Mouse (Mus musculus): Measurements from ENCODE around the gene Olfr418.
"Not testable (repeated sequence)": the region's sequence is repeated elsewhere in the genome, so short reads cannot be mapped to it uniquely, and the experiment has no call there.

Olfr418 gene

GRCm38 (mm10) chr1:173265701-173266100 is at the start of gene Olfr418:
TSS of gene Olfr418 (plus strand) at chr1:173266001.
- DNase-seq (ENCODE audit: low read depth): no peak

GRCm38 (mm10) chr1:173216481-173216880 is 49.3 kb upstream of the Olfr418 start:
- no peak for DNase-seq (ENCODE audit: low read depth)

GRCm38 (mm10) chr1:173227081-173227480 is 38.7 kb upstream of the Olfr418 start, which contains the start of gene Fcer1a:
TSS of gene Fcer1a (minus strand) at chr1:173227214.
- DNase-seq (ENCODE audit: low read depth): no peak

GRCm38 (mm10) chr1:173237004-173237403 is 28.8 kb upstream of the Olfr418 start:
- not testable (repeated sequence) for DNase-seq (ENCODE audit: low read depth)

- no peak for DNase-seq (ENCODE audit: low read depth)
Measured at GRCm38 (mm10) chr1:173249888-173250287, 15.9 kb upstream of the Olfr418 start.

- no peak for DNase-seq (ENCODE audit: low read depth)
Measured at GRCm38 (mm10) chr1:173277677-173278076, 11.9 kb downstream of the Olfr418 start, which contains the start of gene Mptx2. TSS of gene Mptx2 (minus strand) at chr1:173277777.

- not testable (repeated sequence) for DNase-seq (ENCODE audit: low read depth)
Measured at GRCm38 (mm10) chr1:173302795-173303194, 37.0 kb downstream of the Olfr418 start.

GRCm38 (mm10) chr1:173313535-173314050 is 47.8 kb downstream of the Olfr418 start:
- DNase-seq (ENCODE audit: low read depth): not testable (repeated sequence)

- no peak for DNase-seq (ENCODE audit: low read depth)
Measured at GRCm38 (mm10) chr1:173315725-173316124, 49.9 kb downstream of the Olfr418 start.

GRCm38 (mm10) chr1:173317925-173318477 is 52.2 kb downstream of the Olfr418 start:
- DNase-seq (ENCODE audit: low read depth): no peak

GRCm38 (mm10) chr1:173321593-173322248 is 55.9 kb downstream of the Olfr418 start:
- no peak for DNase-seq (ENCODE audit: low read depth)

GRCm38 (mm10) chr1:173322249-173322627 is 56.4 kb downstream of the Olfr418 start:
- DNase-seq (ENCODE audit: low read depth): no peak

Measured in NIH3T3 (cell line).